Mouse (Mus musculus) urinary bladder, postnatal 14 days (tissue): ENCODE data around the gene Arid5b.

Experiments used
- DNase-seq: peaks from one replicate; pipeline ENCODE4 v3.0.0; 2021; ENCODE audit warnings: low spot score

The Arid5b gene

DNA sequence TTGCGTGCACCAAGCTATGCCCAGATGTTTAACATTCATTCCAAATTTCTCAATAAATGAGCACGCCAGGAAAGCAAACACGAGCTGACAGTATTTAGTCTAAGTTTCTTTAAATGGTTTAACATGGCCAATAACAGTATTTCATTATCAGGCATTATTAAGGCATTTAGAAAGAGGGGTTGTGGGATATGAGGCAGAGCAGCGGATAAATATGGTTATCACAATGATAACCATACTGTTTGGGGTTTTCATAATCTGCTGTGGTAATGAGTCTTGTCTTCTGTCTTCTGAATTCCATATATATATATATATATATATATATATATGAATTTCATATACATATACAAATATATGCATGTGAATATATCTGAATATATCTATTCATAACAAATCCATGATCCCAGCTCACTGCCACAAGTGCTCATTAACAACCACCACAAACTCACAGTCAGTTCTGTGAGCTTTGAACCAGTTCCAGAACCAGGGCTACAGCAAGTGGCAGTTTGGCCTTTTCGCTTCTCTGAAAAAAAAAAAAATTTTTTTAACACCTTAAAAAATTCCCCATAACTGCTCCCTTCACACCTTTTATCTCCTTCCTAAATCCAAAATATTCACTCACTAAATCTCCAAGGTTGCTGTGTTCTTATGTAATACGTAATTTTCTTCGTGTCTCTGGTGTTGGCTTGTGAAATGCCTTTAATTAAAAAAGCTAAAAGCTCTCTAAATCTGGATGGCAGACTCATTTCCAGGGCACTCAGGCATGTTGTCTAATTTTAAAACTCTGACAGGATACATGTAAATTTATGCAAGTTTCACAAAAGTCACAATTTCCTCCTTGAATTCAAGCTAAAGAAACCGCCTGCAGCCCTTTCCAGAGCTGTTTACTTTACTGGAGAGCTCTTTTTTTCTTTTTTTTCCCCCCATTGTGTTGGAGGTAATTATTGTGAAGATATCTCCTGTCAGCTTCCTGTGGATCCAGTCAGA is 113.5 kb downstream of the Arid5b start:
- DNase-seq: no peak

- no peak for DNase-seq
Measured at GRCm38 (mm10) chr10:68164137-68164536, 114.4 kb downstream of the Arid5b start.

- no peak for DNase-seq
Measured at GRCm38 (mm10) chr10:68159759-68160158, 118.8 kb downstream of the Arid5b start.

DNA sequence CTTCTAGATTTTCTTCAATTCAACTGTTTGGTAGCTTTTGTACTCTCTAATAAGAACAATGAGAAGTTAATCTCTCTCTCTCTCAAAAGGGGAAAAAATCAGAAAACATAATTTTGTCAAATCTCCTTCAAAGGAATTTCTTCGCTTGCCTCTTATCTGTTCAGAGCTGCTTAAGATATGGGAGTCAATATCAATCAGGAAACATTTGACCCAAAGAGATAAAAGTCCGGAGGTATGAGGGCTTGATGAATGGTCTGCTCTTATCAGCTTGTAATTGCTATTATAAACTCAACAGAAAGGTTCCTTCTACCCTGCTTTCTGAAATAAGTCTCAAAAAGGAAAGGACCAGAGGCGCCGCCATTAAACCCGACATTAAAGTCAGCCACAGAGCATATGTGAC is 120.0 kb downstream of the Arid5b start:
- DNase-seq: no peak

DNA sequence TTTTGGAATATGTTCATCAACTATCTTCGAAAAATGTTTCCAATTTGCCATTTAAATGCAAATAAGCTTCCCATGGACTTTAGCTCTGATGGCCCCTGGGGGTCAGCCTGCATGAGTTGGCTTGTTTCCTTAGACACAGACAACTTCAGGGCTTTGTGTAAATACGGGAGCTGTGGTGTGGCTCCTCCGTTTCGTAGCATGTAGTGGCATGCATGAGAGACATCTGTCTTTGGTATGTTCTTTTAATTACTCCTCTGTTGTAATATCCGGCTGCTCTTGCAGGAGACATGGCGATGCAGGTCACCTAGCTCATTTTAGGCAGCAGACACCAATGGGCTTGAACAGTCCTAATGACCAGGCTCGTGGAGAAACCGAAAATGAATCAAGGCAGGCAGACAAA is 121.0 kb downstream of the Arid5b start:
- no peak for DNase-seq

DNA sequence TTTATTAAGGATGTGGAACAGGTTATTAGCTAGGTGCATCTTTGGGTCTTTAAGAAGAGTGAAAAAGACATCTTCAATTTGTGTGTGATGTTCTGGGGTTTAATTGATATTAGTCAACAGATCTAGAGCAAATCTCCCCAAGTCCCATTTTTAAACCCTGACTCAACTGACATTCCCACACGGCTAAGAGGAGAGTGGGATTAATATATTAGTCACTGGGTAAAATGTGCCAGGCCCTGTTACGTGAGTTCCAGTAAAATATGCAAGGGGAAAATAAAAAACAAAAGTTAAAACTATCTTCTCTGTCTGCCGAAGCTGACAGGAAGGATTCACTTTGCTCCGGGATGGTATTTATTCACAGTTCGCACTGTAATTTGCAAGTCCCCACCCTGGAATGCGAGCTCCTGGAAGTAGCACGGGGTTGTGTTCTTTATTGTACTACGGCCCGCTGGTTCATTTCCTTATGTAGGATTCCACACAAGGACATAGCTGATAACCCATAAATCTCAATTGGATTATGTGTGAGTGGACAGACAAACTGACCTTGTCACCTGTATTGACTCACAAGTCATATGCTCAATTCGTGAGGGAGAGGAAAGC is 121.8 kb downstream of the Arid5b start:
- no peak for DNase-seq

- DNase-seq: no peak
Measured at GRCm38 (mm10) chr10:68156159-68156558, 122.4 kb downstream of the Arid5b start.

GRCm38 (mm10) chr10:68155431-68156119 is 123.0 kb downstream of the Arid5b start:
- DNase-seq: no peak

GRCm38 (mm10) chr10:68154046-68154765 is 124.3 kb downstream of the Arid5b start:
- DNase-seq: no peak

DNA sequence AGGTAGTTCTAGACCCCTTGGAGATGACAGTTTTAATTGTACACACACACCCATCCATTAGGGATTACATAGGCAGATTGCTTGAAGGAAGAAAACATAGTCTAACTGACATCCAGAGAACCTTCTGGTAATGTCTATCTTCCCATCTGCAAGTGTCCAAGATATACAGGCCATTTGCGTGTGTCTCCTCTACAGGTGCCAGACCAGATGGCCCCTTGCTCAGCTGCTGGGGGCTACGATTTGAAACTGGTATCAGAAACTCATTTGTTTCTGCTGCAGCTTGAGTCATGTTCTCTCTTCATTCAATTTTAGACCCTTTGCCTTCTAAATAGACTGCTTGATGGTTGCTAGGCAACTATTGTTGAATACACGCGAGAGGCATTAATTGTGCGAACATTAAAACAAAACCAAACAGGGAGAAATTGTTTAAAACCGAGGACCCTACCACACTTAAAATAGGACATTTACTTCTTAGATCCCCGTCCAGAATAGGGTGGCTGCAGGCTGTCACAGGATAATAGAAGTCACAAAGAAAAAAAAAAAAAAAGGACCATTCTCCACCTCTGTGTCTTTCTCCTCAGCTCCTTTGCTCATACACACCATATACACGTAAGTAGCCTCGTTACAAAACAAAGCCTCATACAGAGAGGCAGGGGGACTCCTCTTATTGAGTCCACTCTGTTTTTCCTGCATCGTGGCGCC is 125.0 kb downstream of the Arid5b start:
- no peak for DNase-seq

DNA sequence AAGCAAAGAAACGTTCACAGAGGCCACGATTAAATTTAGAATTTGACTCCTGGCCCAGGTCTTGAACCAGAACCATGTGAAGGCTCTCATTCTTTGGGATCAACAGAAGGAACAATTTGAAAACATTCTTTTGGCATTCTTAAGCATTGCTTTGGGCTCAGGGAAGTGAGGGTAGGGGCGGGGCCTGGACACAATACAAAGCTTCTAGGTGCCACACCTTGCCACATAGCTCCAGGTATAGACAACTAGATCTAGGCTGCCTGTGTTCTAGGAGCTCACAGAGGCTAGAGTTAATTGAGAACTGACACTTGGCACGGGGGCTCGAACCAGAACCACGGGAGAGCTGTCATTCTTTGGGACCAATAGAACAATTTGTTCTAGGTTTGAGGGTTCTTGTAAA is 130.0 kb downstream of the Arid5b start:
- DNase-seq: no peak

GRCm38 (mm10) chr10:68147730-68148129 is 130.8 kb downstream of the Arid5b start:
- DNase-seq: peak; percentile 28

GRCm38 (mm10) chr10:68146842-68147241 is 131.7 kb downstream of the Arid5b start:
- DNase-seq: peak; percentile 59

- DNase-seq: no peak
Measured at GRCm38 (mm10) chr10:68145286-68145950, 133.1 kb downstream of the Arid5b start.

DNA sequence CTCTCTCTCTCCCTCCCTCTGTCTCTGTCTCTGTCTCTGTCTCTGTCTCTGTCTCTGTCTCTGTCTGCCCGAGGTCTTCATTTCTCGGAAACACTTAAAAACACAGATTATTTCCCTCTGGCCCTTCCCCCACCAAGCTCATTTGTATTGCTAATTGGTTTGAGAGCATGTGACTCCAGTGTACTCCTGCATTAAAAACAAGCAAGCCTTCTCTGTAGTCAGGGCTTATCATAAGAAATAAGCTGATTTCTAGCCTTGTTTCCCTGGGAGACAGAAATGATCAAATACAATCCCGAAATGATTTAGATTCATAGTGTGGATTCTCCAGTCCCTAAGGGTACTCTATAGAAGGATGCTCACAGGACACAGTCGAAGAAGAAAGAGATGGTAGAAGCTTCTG is 136.0 kb downstream of the Arid5b start:
- no peak for DNase-seq

GRCm38 (mm10) chr10:68141567-68141966 is 137.0 kb downstream of the Arid5b start:
- no peak for DNase-seq

DNA sequence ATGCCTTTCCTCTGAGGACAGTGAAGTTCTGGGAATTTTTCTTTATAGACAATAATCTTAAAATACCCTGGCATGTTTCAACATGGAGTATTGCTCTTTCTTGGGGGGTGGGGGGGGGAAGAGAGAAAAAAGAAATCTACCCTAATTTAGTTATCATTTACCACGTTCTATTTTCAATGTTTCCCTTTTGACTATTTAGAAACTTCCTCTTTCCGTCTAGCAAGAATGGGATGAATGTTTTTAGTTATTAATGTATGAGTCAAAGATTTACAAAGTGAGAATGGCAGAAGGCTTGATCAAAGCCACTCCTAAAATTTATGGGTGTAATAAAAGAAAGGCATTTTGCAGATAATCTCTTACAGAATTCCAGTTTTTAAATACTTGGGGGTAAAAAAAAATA is 137.7 kb downstream of the Arid5b start:
- no peak for DNase-seq

DNA sequence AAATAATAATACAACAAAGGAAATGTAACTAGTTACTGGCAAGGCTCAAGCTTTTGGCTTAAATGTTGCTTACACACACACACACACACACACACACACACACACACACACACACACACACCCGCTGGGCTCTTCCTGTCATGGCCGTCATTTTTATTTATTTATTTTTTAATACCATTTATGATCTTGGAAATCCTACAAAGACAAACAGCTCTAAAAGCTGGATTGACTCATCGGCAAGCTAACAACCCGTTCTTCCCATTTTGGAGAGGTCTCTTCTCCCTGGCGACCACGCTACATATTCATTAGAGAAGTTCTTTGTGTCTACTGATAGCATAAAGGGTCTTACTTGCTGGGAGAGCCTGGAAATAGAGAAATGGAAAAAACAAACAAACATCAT is 138.2 kb downstream of the Arid5b start:
- DNase-seq: no peak

- DNase-seq: no peak
Measured at GRCm38 (mm10) chr10:68138123-68138522, 140.4 kb downstream of the Arid5b start.

DNA sequence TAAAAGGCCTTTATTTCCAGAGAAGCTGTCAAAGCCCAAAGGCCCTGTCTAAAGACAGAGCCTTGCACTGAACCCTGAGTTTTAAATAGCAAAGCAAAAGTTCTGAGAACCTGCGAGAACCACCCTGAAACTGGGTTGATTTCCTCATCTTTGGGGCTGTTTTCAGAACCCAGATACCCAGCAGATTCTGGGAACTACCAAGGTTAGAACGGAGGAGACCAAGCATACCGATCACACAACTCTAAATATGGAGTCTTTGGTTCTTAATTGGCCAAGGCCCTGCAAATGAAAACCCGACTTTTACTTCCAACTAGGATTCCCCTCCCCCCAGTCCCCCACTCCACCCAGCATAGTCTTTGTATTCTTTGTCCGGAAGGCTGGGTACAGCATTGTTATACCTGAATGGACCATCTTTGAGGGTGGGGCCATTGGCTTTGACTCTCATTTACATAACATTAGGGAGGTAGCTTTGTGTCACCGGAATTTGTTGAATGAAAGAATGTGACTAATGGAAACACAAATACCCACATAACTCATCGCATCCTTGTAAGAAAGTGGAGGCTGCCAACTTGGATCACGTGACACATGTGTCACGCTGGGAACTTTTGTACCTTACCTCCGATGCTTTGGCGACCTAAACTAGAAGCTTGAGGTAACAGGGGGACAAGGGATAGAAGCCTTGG is 141.2 kb downstream of the Arid5b start:
- no peak for DNase-seq
